Mouse (Mus musculus): ENCODE results near the gene Asic1.

Asic1 gene

GRCm38 (mm10) chr15:99670154-99670821 is at the start of gene Asic1:
Asic1 (plus strand) TSS chr15:99670368.
- in situ Hi-C loops (cut with MboI, MseI): loop anchor here (5.0 kb wide), 1 partner anchor 73 kb away; no protein-coding TSS in a partner anchor

GRCm38 (mm10) chr15:99622063-99622462 is 48.1 kb upstream of the Asic1 start:
- in situ Hi-C loops (cut with MboI, MseI): no loop called here

- in situ Hi-C loops (cut with MboI, MseI): no loop called here
These were observed 38.5 kb upstream of the Asic1 start for GRCm38 (mm10) chr15:99631618-99632017.

- in situ Hi-C loops (cut with MboI, MseI): no loop called here
These were observed 35.5 kb upstream of the Asic1 start for GRCm38 (mm10) chr15:99634702-99635101.

GRCm38 (mm10) chr15:99637405-99638123 is 32.6 kb upstream of the Asic1 start:
- in situ Hi-C loops (cut with MboI, MseI): no loop called here

- in situ Hi-C loops (cut with MboI, MseI): no loop called here
These were observed 32.1 kb upstream of the Asic1 start for GRCm38 (mm10) chr15:99638124-99638485.

GRCm38 (mm10) chr15:99642622-99643021 is 27.5 kb upstream of the Asic1 start:
- in situ Hi-C loops (cut with MboI, MseI): no loop called here

- in situ Hi-C loops (cut with MboI, MseI): no loop called here
These were observed 26.3 kb upstream of the Asic1 start for GRCm38 (mm10) chr15:99643832-99644231.

- in situ Hi-C loops (cut with MboI, MseI): no loop called here
These were observed 25.4 kb upstream of the Asic1 start for GRCm38 (mm10) chr15:99644776-99645175.

GRCm38 (mm10) chr15:99648326-99648725 is 21.8 kb upstream of the Asic1 start:
- in situ Hi-C loops (cut with MboI, MseI): no loop called here

- in situ Hi-C loops (cut with MboI, MseI): no loop called here
These were observed 21.0 kb upstream of the Asic1 start for GRCm38 (mm10) chr15:99649067-99649761.

GRCm38 (mm10) chr15:99650304-99650703 is 19.9 kb upstream of the Asic1 start:
- in situ Hi-C loops (cut with MboI, MseI): no loop called here

GRCm38 (mm10) chr15:99651163-99651872 is 18.9 kb upstream of the Asic1 start, which contains the start of gene Racgap1:
Racgap1 (minus strand) TSS chr15:99651656.
- in situ Hi-C loops (cut with MboI, MseI): no loop called here

- in situ Hi-C loops (cut with MboI, MseI): no loop called here
These were observed 17.9 kb upstream of the Asic1 start for GRCm38 (mm10) chr15:99651984-99652872.

- in situ Hi-C loops (cut with MboI, MseI): no loop called here
These were observed 16.9 kb upstream of the Asic1 start for GRCm38 (mm10) chr15:99653291-99653690.

- in situ Hi-C loops (cut with MboI, MseI): no loop called here
These were observed 16.3 kb upstream of the Asic1 start for GRCm38 (mm10) chr15:99653876-99654275.

GRCm38 (mm10) chr15:99655956-99656355 is 14.2 kb upstream of the Asic1 start:
- in situ Hi-C loops (cut with MboI, MseI): no loop called here

GRCm38 (mm10) chr15:99658437-99658836 is 11.7 kb upstream of the Asic1 start:
- in situ Hi-C loops (cut with MboI, MseI): no loop called here

GRCm38 (mm10) chr15:99661121-99661830 is 8.9 kb upstream of the Asic1 start:
- in situ Hi-C loops (cut with MboI, MseI): no loop called here

GRCm38 (mm10) chr15:99662371-99662770 is 7.8 kb upstream of the Asic1 start:
- in situ Hi-C loops (cut with MboI, MseI): no loop called here

Measured in T-helper 2 cell (primary cell).